Mouse (Mus musculus) ES-E14 (cell line): ENCODE results near the gene Slc46a1.

Source experiments
- CHD2 ChIP-seq: IDR thresholded peaks from 2 replicates; pipeline ENCODE4 v1.6.1; 2014; ENCODE audit warnings: mild to moderate bottlenecking, low read depth, low read length, inconsistent platforms
- HCFC1 ChIP-seq: IDR thresholded peaks from 2 replicates; pipeline ENCODE4 v1.6.1; 2012; ENCODE audit warnings: low read length, inconsistent platforms, borderline replicate concordance; ENCODE audit not compliant: insufficient read depth
- MAFK ChIP-seq: IDR thresholded peaks from 2 replicates; pipeline ENCODE4 v1.6.1; 2014; ENCODE audit warnings: mild to moderate bottlenecking, low read depth, low read length, inconsistent platforms; ENCODE audit not compliant: insufficient read depth
- ZC3H11A ChIP-seq: IDR thresholded peaks from 2 replicates; pipeline ENCODE4 v1.6.1; 2012; ENCODE audit warnings: low read depth, mild to moderate bottlenecking, inconsistent platforms, low read length, borderline replicate concordance
- ZNF384 ChIP-seq: IDR thresholded peaks from 2 replicates; pipeline ENCODE4 v1.6.1; 2012; ENCODE audit warnings: low read depth, low read length, inconsistent platforms

DNA sequence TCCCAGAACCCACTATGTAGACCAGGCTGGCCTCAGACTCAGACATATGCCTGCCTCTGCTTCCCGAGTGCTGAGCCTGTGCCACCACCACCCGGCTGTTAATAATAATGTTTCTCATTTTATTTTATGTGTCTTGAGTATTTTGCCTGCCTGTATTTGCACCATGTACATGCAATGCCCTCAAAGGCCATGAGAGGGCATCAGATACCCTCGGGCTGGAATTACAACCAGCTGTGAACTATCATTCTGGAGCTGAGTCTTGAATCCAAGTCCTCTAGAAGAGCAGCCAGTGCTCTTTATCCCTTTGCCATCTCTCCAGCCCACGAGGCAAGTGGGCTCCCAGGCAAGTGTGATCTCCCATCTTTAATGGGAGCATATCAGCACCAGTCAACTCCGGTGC lies 10.2 kb upstream of the Slc46a1 start:
- TF ChIP-seq ZC3H11A (no peak), MAFK (no peak), HCFC1 (no peak), ZNF384 (no peak), CHD2 (no peak)
